Mouse (Mus musculus): ENCODE measurements around the gene Lmo1. TPM values are rescaled to one million over a fixed set of nuclear protein-coding genes. Genes with fewer than 3 reads are reported as not detected.

The Lmo1 gene
- polyA plus RNA-seq, 1 experiment from 2014 or later = 37.6 TPM

- Histone ChIP-seq H3K9me3 (no peaks in the 10 kb centered on the region), H3K27me3 (ENCODE audit: insufficient read depth, poor library complexity, severe bottlenecking) (peaks cover 41% of the 10 kb centered on the region), H3K4me3 (no peak overlapping the region), H3K27ac (peak overlapping the region; percentile 91), H3K4me1 (replicated peaks) (peaks cover 65% of the 10 kb centered on the region), H3K36me3 (no peaks in the 10 kb centered on the region)
- DNase-seq (ENCODE audit: low spot score) = peak; percentile 83
- WGBS = 20% methylated on average over 11 of the region's 11 CpGs
Measured at GRCm38 (mm10) chr7:109196399-109197082, 21.5 kb upstream of the Lmo1 start.

DNA sequence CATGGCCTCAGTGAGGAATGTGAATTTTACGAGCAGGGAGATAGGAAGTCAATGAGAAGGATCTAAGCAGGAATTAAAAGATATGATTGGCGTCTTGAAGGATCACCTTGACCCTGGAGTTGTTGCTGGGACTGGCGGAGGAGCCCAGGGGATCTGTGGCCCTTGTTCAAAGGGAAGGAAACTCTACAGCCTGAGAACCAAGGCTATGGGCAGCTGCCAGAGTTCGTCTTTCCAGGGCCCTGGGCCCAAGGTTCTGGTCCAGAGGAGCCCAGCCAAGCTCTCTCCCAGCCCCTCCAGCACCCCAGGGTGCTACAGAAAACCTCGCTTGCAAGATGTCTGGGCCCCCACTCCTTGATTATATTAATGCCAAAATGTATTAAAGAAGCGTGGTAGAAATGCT, 21.0 kb upstream of the Lmo1 start:
- Histone ChIP-seq H3K9me3 (no peaks in the 10 kb centered on the region), H3K36me3 (no peaks in the 10 kb centered on the region), H3K4me3 (no peak overlapping the region), H3K27ac (peak overlapping the region; percentile 91), H3K4me1 (replicated peaks) (peaks cover 71% of the 10 kb centered on the region), H3K27me3 (ENCODE audit: insufficient read depth, poor library complexity, severe bottlenecking) (peaks cover 40% of the 10 kb centered on the region)
- 63% methylated on average over 6 of the region's 6 CpGs for WGBS
- DNase-seq (ENCODE audit: low spot score) = no peak

- Histone ChIP-seq H3K4me3 (no peak overlapping the region), H3K27ac (0 out of 2 replicates have a peak overlapping the region, but pooled peaks have one; percentile 91), H3K27me3 (ENCODE audit: insufficient read depth, poor library complexity, severe bottlenecking) (peaks cover 38% of the 10 kb centered on the region), H3K36me3 (no peaks in the 10 kb centered on the region), H3K9me3 (no peaks in the 10 kb centered on the region), H3K4me1 (replicated peaks) (peaks cover 77% of the 10 kb centered on the region)
- 86% methylated on average over 1 of the region's 1 CpGs for WGBS
- no peak for DNase-seq (ENCODE audit: low spot score)
Measured at GRCm38 (mm10) chr7:109194850-109195249, 19.8 kb upstream of the Lmo1 start.

DNA sequence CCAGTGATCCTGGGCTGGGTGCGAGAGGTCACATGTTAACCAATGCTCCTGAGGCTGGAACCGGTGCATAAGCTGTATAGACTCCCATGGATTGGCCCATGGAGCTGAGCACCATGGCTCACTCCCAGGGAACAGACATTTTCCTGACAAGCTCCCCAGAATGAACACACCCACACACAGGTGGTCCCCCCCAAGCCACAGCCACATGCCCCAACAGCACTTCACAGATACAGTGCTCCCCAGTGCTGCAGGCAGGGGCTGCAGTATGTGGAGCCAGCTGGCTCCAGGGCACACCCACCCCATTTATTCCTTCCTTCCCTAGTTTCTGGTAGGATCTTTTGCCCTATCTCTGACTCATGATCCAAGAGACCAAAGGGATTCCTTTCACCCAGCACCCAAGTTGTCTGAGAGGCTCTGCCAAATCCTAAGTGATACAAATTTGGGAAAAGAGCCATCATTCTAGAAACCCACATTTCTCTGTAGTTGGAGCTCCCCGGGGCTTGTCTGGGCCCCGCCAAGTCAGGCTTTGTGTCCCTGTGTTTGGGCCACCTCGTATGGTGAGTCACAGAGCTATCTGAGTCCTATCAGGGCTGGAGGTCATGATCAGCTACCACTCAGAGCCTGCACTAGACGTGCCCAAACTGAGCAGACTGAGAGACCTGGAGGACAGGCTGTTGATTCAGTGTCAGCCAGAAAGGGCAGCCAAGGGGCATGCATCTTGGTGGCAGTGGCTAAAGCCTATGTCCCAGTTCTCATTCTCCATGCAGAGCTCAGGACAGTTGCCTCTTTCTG, 12.4 kb upstream of the Lmo1 start:
- 84% methylated on average over 6 of the region's 6 CpGs for WGBS
- Histone ChIP-seq H3K4me3 (no peak overlapping the region), H3K36me3 (no peaks in the 10 kb centered on the region), H3K27ac (no peak overlapping the region), H3K9me3 (no peaks in the 10 kb centered on the region), H3K27me3 (ENCODE audit: insufficient read depth, poor library complexity, severe bottlenecking) (peaks cover 42% of the 10 kb centered on the region), H3K4me1 (replicated peaks) (peaks cover 36% of the 10 kb centered on the region)
- no peak for DNase-seq (ENCODE audit: low spot score)

DNA sequence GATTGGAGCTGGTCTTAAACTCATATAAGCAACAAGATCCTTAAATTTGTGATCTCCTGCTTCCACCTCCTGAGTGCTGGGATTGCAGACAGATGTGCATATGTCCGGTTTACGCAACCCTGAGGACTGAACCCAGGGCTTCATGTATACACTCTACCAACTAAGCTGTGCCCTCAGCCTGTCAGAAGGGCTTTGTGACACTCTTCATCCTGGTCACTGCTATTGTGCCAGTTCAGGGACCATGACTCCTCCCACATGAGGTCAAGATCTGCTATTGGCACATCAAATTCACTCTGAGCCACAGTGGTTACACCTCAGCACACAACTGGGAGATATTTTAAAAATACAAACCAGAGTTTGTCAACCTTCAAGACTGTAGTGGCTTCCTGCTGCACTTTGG, 11.0 kb upstream of the Lmo1 start:
- H3K4me3 ChIP-seq = no peak overlapping the region
- no peaks in the 10 kb centered on the region for H3K36me3 ChIP-seq
- H3K27ac ChIP-seq = no peak overlapping the region
- 86% methylated on average over 2 of the region's 2 CpGs for whole genome bisulfite sequencing
- DNase-seq (ENCODE audit: low spot score) = no peak
- peaks cover 21% of the 10 kb centered on the region for H3K4me1 ChIP-seq (replicated peaks)
- H3K9me3 ChIP-seq = no peaks in the 10 kb centered on the region
- peaks cover 38% of the 10 kb centered on the region for H3K27me3 ChIP-seq (ENCODE audit: insufficient read depth, poor library complexity, severe bottlenecking)

- 54% methylated on average over 5 of the region's 5 CpGs for WGBS
- peaks cover 38% of the 10 kb centered on the region for H3K27me3 ChIP-seq (ENCODE audit: insufficient read depth, poor library complexity, severe bottlenecking)
- H3K4me3 ChIP-seq = no peak overlapping the region
- peaks cover 17% of the 10 kb centered on the region for H3K4me1 ChIP-seq (replicated peaks)
- H3K36me3 ChIP-seq = no peaks in the 10 kb centered on the region
- H3K27ac ChIP-seq = peak overlapping the region; percentile 35; the same call in 1 of the 2 replicates
- H3K9me3 ChIP-seq = no peaks in the 10 kb centered on the region
- DNase-seq (ENCODE audit: low spot score) = no peak
Measured at GRCm38 (mm10) chr7:109185564-109185963, 10.6 kb upstream of the Lmo1 start.

- WGBS = 73% methylated on average over 3 of the region's 3 CpGs
- Histone ChIP-seq H3K27me3 (ENCODE audit: insufficient read depth, poor library complexity, severe bottlenecking) (peaks cover 67% of the 10 kb centered on the region), H3K4me3 (no peak overlapping the region), H3K9me3 (no peaks in the 10 kb centered on the region), H3K36me3 (no peaks in the 10 kb centered on the region), H3K27ac (no peak overlapping the region), H3K4me1 (replicated peaks) (peaks cover 58% of the 10 kb centered on the region)
- no peak for DNase-seq (ENCODE audit: low spot score)
Measured at GRCm38 (mm10) chr7:109176688-109177087, 1.7 kb upstream of the Lmo1 start.

- Histone ChIP-seq H3K27me3 (ENCODE audit: insufficient read depth, poor library complexity, severe bottlenecking) (peaks cover 74% of the 10 kb centered on the region), H3K36me3 (no peaks in the 10 kb centered on the region), H3K4me1 (replicated peaks) (peaks cover 58% of the 10 kb centered on the region), H3K4me3 (peak overlapping the region; percentile 81), H3K27ac (peak overlapping the region; percentile 92), H3K9me3 (no peaks in the 10 kb centered on the region)
- WGBS = 12% methylated on average over 13 of the region's 13 CpGs
- peak; percentile 17 for DNase-seq (ENCODE audit: low spot score)
Measured at GRCm38 (mm10) chr7:109175670-109176625, 941 bp upstream of the Lmo1 start.

DNA sequence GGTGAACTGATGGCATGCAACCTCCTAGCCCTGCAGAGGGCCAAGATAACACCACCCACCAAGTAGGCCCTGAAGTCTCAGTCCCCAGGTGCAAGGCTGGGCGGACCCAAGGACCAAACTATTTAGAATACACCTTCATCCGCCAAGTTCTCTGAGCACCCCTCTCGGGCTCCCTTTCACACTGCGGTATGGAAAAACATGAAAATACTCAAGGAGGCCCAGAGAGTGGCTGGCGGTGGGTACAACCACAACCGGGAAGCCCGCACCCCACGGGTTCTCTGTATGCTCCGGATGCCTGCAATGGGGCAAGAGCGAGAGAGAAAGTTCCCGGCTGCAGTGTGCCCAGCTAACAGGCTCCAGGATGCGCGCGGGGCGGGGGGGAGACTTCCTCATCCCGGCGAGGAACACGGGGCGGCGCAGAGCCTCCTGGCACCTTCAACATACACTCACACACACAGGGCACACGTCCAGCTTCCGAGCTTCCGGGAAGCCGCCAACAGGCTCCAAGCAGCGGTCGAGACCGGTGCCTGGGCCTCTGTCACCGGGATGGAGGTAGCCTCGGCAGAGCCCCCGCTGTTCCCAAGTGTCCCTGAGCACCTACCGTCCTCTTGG, 564 bp downstream of the Lmo1 start:
- DNase-seq (ENCODE audit: low spot score) = peak; percentile 61
- peak overlapping the region; percentile 81 for H3K4me3 ChIP-seq
- no peaks in the 10 kb centered on the region for H3K36me3 ChIP-seq
- peaks cover 76% of the 10 kb centered on the region for H3K27me3 ChIP-seq (ENCODE audit: insufficient read depth, poor library complexity, severe bottlenecking)
- H3K9me3 ChIP-seq = no peaks in the 10 kb centered on the region
- peak overlapping the region; percentile 92 for H3K27ac ChIP-seq
- H3K4me1 ChIP-seq (replicated peaks) = peaks cover 65% of the 10 kb centered on the region
- 5% methylated on average over 31 of the region's 31 CpGs for WGBS

DNA sequence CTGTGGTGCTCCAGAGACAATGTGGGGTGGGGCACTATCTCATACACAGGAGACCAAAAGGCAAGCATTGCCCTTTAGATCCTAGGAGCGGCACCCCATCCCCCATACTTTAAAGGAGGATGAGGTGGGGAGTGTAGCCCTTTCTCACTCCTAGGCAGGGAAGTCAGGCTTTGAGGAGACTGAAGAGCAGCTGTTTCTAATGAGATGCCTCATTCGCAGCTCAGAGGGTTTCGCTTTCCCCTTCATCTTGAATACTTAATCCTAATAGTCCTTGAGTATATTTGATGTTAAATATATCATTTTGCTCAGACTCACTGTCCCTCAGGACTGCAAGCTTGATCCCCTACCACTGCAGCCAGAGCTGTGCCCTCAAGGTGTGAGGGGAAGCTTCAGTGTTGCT, 3.1 kb downstream of the Lmo1 start:
- 64% methylated on average over 3 of the region's 3 CpGs for WGBS

DNA sequence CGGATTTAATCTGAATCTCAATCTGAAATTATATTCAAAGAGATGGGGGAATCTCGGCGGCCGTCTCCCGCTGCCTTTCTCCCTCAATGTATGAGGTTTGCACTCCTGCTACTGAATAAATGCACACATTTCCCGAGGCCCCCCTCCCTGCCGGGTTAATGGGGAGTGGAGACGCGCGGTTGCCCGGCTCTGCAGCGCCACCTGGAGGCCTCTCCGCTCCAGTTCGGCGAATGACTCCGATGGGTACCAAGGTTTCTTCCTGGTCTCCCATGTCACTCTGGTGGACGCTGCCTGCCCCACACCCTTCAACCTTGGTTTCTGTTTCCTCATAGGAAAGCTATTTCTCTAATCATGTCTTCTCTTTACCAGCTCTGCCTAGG, 4.6 kb downstream of the Lmo1 start:
- H3K27me3 ChIP-seq (ENCODE audit: insufficient read depth, poor library complexity, severe bottlenecking) = peaks cover 72% of the 10 kb centered on the region
- peak; percentile 93 for DNase-seq (ENCODE audit: low spot score)
- WGBS = under 1% methylated on average over 17 of the region's 17 CpGs
- H3K27ac ChIP-seq = peak overlapping the region; percentile 92
- H3K36me3 ChIP-seq = no peaks in the 10 kb centered on the region
- H3K4me3 ChIP-seq = peak overlapping the region; percentile 73
- peaks cover 67% of the 10 kb centered on the region for H3K4me1 ChIP-seq (replicated peaks)
- H3K9me3 ChIP-seq = no peaks in the 10 kb centered on the region

More for the DNA sequence above, 3.1 kb downstream of the Lmo1 start:
- Histone ChIP-seq H3K27me3 (ENCODE audit: insufficient read depth, poor library complexity, severe bottlenecking) (peaks cover 80% of the 10 kb centered on the region), H3K4me1 (replicated peaks) (peaks cover 68% of the 10 kb centered on the region), H3K4me3 (0 out of 2 replicates have a peak overlapping the region, but pooled peaks have one; percentile 3), H3K36me3 (no peaks in the 10 kb centered on the region), H3K27ac (peak overlapping the region; percentile 23; the same call in 1 of the 2 replicates), H3K9me3 (no peaks in the 10 kb centered on the region)
- no peak for DNase-seq (ENCODE audit: low spot score)

Measured in hindbrain, embryonic 10.5 days (tissue).